Mouse (Mus musculus) cerebellum, adult 18-20 months (tissue): ENCODE results near the gene Slc29a1.
"Not testable (repeated sequence)": the region's sequence is repeated elsewhere in the genome, so short reads cannot be mapped to it uniquely, and the experiment has no call there.

Source experiments
- DNase-seq, 2 experiments: peaks; one replicate each; pipeline ENCODE4 v3.0.0; 2021

The Slc29a1 gene

DNA sequence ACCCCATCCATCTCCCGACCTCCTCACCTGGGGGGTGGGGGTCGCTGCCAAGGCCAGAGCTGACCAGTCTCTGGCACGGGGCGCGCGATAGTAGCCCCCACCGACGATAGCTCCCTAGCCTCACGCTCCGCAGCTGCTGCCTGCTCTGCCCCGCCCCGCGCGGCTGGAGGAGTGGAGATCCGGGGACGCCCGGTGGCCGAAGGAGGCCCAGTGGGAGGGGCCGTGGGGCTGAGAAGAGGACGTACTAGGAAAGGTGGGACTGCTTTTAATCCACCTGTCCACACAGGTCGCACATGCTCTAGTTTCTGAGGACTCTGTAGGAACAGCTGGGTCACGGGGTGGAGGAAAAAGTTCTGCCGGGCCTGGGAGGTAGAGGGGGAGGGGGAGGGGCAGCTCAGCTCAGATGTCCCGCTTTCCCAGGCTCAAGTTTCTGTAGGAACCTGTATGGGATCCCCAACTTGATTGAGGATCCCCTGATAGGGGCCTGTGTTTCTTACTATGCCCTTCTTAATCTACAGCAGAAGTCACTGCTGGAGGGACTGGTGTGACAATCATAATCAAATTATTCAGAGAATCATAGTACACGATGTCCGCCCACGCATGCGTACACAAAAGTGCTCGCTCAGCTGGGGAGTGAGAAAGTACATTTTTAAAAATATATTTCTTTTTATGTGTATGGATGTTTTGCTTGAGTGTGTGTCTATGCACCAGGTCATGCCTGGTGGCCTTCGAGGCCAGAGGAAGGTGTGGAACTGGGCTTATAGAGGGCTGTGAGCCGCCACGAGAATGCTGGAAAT lies at the start of gene Slc29a1:
Slc29a1 (minus strand) TSS at position 161 of the 797 bp plus-strand sequence.
- DNase-seq = peak; percentile 27 to 34

DNA sequence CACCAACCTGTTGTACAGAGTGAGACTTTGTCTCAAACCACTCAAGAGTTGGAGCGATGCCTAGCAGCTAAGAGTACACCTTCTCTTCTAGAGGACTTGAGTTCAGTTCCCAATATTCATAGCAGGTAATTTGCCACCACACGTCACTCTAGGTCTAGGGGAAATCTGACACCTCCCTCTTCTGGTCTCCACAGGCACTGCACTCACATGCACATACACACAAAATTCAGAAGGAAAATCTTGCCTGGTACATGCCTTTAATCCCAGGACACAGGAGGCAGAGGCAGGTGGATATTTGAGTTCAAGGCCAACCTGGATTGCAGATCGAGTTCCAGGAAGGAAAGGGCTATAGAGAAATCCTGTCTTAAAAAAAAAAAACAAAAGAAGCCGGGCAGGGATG lies 44.8 kb upstream of the Slc29a1 start:
- DNase-seq = no peak

GRCm38 (mm10) chr17:45642701-45643100 lies 43.3 kb upstream of the Slc29a1 start:
- DNase-seq = peak; percentile 74 to 85

DNA sequence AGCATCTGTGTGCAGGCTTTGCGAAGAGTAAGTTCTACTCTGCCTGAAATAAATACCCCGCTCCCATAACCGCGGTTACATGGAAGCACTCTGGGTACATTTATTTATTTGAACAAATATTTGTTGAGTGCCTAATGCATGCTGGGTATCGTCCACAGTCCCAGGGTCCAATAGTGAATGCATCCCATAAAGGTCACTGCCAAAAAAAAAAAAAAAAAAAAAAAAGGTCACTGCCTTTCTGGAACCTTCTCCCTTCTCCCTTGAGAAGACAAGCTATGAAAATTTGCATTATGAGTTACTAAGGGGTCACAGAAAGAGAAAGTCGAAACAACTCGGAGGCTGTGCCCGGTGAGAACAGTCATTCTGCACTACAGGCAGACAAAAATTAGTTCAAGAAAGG lies 42.6 kb upstream of the Slc29a1 start:
- DNase-seq = no peak

DNA sequence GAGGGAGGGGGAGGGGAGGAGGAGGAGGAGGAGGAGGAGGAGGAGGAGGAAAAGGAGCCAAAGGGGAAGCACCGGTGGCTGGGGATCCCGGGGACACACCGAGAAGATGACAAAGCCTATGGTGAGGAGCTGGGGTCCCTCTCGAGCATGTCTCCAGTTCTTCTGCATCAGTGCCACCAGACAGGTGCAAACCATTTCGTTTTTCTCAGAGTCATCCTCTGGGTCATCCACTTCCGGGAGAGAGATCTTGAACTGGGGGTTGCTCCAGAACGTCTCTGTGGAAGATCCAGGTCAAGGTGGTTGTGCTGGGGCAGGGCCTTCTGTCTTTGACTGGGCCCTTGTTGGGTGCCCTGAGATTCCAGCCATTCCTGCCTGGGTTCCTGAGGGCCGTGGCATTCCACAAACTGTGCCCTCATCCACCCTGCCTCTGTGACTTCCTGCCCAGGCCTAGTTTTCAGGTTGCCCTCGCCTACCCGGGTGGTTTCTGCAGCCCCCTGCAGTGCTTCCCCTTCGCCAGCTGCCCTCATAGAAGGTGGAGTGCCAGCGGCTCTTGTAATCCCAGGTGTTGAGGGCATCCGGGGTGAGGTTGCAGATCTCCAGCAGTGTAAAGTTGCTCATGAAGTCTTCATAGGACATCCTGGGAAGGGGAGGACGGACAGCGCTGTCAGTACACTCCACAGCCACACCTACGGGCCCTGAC lies 39.3 kb upstream of the Slc29a1 start:
- no peak for DNase-seq

DNA sequence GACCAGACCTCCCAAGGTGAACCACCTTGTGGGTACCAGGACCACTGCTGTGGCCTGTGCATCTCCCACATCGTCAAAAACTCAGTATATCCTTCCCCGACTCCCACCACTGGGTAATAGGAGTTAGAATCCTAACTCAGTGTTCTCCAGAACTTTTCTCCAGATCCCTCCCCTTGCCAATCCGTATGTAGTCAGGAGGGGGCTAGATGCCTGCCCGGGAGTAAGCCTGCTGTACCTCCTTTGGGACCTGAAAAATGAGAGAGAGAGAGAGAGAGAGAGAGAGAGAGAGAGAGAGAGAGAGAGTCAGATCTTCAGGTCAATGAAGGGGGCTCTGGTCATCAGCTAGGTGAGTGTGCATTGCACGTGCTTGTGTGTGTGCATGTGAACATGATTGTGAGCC lies 34.6 kb upstream of the Slc29a1 start:
- no peak for DNase-seq

DNA sequence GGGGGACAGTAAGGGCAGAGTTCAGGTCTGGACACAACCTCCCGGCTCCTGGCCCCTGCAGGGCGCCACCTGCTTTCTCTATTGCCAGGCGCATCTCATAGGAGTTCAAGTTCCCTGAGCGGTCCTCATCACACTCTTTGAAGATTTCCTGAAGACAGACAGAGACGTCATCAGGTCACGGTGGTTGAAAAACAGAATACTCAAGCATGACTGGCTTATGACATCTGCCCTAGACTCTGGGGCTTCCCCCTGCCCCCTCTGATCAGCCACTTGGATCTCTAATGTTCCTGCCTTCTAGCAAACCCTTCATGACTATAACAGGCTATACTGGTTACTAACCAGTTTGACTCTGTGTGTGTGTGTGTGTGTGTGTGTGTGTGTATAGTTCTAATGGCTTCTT lies 32.5 kb upstream of the Slc29a1 start:
- DNase-seq = no peak

DNA sequence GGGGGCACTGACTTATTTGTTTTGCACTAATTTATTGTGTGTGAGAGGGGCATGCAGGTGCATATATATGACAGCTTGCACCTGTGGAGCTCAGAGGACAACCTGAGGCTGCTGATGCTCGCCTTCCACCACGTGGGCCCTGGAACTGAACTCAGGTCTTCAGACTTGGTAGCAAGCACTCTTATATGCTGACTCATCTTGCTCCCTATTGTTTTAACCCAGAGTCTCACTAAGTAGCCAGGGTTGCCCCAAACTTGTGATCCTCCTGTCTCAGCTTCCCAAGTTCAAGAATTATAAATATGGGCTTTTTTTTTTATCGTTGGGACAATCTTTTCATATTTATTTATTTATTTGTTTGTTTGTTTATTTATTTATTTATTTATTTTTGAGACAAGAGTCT lies 31.6 kb upstream of the Slc29a1 start:
- no peak for DNase-seq

- peak; percentile 79 to 86 for DNase-seq
These were observed 30.7 kb upstream of the Slc29a1 start for GRCm38 (mm10) chr17:45629861-45630694.

DNA sequence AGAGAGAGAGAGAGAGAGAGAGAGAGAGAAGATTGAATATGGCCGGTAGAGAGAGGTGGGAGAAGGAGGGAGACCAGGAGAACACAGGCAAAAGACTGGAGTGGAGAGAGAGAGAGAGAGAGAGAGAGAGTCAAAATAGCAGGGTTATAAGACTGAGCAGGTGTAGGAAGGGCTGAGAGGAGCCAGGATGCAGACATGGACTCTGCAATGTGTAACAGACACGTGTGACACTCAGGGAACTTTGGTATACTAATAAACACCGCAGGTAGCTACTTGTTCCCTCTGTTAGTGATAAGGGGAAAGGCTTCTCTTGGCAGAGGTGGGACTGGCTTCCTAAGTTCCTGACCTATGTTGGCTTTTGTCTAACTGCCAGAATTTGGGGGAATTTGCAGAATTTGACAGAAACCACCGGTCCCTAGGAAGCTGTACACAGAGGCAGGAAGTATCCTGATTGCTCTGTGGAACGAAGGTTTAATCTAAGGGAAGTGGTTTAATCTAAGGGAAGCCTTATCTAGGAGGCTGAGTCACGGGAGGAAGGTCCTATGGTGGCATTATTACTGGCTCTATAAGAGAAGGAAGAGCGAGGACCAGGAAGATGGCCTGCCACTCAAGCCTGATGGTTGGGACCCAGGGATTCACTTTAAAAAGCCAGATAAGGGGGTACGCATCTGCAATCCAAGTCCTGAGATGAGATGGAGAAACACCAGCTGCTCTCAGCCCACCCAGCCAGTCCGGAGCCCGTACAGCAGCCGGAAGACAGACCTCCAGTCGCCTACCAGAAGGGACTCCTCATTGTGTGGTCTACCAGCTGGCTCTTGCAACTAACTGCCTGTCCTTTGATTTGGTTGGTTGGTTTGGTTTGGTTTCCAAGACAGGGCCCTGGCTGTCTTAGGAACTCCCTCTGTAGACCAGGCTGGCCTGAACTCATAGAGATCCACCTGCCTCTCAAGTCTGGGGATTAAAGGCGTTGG lies 29.8 kb upstream of the Slc29a1 start:
- no peak for DNase-seq

GRCm38 (mm10) chr17:45628160-45628559 lies 28.8 kb upstream of the Slc29a1 start:
- no peak for DNase-seq

DNA sequence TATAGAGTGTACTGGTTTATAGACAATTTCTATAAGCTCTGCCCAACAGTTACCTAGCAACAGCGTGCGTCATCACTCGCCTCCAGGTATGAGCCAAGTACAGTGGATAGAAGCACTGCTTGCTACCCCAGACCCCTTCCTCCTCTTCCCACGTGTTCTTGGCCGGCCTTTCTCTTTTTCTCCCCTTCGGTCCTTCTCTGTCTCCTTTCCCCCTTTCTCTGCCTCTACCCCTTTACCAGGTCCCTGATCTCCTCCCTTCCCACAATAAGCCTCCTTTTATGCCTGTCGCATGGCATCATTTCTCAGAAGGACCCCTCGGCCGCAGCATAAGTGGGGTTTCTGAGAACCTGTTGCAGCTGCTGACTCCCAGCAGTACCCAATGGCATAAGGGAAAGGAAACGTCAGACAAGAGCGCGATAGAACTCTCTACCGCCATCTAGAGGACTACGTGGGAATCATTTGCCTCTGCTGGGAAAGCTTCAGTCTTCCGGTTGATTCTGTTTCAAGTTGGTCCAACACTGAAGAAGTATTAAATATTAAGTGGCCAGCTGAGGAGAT lies 27.2 kb upstream of the Slc29a1 start:
- DNase-seq = peak; percentile 75

DNA sequence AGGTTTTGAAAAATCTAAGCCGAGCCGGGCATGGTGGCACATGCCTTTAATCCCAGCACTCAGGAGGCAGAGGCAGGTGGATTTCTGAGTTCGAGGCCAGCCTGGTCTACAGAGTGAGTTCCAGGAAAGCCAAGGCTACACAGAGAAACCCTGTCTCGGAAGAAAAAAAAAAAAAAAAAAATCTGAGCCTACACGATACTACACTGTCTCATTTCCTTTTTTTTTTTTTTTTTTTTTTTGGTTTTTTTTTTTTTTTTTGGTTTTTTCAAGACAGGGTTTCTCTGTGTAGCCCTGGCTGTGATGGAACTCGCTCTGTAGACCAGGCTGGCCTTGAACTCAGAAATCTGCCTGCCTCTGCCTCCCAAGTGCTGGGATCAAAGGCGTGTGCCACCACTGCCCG lies 24.0 kb upstream of the Slc29a1 start:
- DNase-seq = not testable (repeated sequence)

DNA sequence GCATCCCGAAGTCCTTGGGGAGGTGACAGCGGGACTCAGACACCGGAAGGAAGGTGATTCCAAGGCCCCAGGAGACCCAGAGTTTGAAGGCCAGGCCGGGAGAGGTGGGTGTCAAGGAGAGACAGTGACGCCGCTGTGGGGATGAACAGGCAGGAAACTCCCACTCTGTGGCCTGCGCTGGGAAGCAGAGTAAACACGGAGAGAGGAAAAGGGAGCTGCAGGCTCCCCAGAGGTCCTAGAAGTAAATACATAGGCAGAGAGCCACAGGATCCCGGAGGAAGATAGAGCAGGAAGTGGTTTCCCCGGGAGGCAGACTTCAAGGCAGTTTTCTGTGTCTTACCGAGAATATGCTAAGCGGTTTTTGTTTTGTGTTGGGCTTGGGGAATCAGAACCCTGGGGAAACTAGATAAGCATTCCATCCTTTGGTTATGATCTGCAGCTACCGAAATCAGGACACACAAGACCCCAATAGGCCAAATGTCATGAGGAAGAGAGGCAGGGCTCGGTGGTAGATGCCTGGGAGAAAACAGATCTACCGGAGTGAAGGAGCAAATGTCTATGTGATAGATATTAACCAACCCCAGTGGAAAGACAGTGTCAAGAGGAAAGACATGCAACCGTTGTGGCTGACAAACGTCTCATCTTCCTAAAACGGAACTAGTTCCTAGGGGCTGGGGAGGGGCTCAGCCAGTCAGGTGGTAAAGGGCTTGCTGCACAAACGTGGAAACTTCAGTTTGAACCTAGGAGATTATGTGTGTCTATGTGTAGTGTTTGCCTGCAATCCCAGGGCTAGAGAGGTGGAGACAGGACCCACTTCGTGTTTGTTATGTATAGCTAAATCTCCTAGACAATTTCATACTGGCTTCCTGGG lies 20.2 kb upstream of the Slc29a1 start:
- DNase-seq = no peak

DNA sequence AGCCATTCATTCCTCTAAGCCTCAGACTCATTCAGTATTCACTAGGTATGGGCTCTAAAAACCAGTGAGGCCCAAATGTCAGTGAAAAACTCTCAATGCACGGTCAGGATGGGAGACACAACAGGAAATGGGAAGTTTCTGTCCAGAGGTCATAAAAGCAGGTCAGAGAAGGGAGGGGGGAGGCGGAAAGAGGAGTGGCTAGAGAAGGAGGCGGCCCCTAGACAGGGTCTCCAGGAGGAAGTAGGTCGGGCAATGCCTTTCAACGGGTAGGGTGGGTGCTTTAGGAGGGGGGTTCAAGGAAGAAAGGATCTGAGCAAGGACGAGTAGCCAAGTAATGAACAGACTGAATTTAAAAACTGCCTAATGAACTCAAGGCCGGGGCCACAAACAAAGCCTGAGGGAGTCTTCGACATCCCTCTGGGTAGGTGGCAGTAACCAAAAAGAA lies 19.6 kb upstream of the Slc29a1 start:
- no peak for DNase-seq

DNA sequence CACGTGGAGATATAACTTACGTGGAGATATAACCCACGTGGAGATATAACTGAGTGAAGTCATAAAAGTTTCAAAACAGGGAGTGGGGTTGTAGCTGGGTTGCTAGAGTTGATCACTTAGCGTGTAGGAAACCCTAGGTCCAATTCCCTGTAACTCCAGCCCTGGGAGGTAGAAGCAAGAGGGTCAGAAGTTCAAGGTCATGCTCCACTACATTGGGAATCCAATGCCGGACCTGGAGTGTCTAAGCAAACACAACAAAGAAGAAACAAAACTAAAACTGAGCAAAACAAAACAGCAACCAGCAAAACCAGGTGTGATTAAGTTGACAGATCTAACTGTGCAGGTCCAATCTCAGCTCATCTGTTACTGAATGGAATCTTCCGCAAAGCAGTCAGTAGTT lies 18.2 kb upstream of the Slc29a1 start:
- no peak for DNase-seq

GRCm38 (mm10) chr17:45616679-45617078 lies 17.3 kb upstream of the Slc29a1 start:
- no peak for DNase-seq

GRCm38 (mm10) chr17:45616046-45616650 lies 16.7 kb upstream of the Slc29a1 start:
- DNase-seq = no peak

- no peak for DNase-seq
These were observed 13.5 kb upstream of the Slc29a1 start for GRCm38 (mm10) chr17:45612921-45613320.

DNA sequence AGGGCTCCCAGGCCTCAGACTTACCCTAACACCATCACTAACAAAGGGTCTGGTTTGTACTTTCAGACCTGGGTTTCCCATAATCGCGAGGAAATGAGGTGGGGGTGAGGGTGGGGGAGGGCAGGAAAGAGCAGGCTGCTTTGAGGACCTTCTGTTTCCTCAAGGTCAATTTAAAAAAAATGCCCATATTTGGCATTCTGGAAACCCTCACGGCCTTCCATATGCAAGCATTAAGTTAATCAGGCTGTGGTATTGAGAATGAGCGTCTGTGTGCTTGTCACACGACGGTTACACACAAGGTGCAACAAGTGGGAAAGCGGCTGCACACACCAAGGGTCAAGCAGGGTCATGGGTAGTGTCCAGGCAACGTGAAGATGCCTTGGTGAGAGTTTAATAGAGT lies 12.6 kb upstream of the Slc29a1 start:
- no peak for DNase-seq
